Mouse (Mus musculus) Muller cell, postnatal 12 days (primary cell): Measurements from ENCODE around the gene Rps11.

Experiments used
- DNase-seq: peaks from one replicate; pipeline ENCODE4 v3.0.0-alpha.2; 2015; ENCODE audit errors: inconsistent ontology term

Gene Rps11

DNA sequence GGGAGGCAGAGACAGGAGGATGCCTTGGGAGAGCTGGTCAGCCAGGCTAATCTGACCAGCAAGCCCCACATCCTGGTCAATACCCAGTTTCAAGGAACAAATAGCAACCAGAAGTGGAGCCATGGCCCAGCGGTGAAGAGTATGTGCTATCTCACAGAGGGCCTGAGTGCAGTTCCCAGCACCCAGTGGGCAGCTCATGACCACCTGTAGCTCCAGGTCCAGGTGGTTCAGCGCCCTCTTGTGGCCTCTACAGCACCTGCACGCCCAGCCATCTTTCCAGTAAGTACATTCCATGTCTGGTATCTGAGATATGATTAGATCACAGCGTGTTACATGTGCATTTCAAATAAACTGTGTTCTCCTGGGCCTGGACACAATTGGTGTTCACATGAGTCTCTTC lies 38.2 kb downstream of the Rps11 start:
- no peak for DNase-seq

DNA sequence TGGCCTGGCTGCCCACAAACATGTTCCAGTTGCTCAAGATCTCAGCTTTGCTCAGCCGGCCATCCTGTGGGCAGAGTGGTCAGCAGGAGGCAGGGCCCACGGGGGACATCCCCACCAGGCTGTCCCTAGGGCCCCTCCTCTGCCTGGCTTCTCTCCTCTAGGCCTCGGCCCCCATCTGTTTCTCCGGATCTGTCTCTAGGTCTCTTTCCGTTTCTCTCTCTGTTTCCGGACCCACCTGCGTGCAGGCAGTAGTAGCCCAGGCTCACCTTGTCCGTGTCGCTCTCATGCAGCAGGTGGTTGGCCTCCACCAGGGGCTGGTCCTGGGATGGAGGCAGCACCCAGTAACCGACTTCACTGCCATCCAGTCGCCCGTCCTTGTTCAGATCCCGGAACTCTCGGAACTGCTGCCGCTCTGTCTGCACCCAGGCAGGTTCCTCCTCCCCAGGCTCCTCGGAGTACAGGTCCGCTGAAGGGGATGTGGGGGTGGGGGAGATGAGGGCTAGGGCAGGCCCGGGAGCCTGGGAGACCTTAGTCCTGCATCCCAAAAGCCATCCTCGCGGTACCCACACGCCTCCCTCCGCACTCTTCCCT lies 40.8 kb downstream of the Rps11 start:
- DNase-seq: no peak

DNA sequence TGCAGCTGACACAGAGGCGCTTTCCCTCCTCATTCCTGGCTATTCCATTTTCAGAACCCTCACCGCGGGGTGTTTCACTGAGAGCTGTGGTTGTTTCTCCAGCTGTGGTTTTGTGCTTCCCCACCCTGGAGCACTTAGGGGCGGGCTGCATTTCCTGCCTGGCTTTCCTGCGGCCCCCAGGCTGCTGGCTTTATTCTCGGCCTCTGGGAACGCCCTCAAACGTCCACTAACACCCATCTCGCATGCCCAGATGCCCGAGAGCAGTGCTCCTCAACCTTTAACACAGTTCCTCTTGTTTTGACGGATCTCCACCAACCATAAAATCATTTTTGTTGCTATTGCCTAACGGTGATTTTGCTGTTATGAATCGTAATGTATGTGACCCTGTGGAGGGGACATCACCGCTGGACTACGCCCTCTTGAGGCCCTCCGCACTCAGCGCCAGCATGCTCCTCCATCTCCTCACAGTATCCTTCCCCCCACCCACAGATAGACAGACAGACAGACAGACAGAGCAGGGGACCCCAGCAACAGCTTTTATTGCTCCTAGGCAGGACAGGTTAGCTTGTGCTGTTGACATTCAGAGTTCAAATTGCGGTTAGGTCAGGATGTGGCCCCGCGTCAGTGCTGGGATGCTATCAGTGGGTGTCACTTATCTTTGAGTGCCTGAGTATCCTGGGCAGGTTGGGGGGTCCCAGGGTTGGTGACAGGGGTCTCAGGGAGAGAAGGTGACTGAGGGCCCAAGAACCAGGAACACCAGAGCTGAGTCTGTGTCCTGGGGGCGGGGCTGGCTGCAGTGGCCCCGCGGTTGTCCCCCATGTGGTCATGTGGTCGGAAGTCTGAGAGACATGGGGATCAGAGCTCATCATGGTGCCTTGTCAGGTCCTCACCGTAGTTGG lies 41.6 kb downstream of the Rps11 start:
- DNase-seq: no peak

DNA sequence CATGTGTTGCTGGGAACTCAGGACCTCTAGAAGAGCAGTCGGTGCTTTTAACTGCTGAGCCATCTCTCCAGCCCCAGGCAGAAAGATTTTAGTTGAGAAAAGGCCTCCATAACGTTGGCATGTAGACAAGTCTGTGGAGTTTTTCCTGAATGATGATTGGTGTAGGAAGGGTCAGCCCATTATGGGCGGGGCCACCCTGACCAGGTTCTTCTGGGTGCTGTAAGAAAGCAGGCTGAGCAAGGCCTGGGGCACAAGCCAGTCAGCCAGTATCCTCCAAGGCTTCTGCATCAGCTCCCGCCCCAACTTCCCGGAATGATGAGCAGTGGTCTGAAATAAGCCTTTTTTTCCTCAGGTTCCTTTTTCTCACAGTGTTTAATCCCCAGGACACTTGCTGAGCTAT lies 43.2 kb downstream of the Rps11 start:
- DNase-seq: no peak

DNA sequence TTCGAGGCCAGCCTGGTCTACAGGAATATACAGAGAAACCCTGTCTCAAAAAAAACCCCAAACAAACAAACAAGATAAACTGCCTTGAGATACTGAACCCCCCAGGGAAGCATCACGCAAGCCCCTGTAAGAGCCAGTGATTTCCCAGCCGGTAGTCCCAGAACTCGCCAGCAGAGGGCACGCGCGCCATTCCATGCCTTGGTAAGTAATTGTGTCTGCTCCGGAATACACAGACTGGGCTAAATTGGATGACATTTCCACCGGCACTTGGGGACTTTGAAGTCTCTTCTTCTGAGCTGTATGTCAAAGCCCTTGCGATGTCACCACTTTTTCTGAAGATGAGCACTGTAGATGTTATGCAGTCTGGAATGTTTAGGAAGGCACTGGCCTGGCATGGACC lies 44.4 kb downstream of the Rps11 start:
- peak; percentile 87 for DNase-seq

DNA sequence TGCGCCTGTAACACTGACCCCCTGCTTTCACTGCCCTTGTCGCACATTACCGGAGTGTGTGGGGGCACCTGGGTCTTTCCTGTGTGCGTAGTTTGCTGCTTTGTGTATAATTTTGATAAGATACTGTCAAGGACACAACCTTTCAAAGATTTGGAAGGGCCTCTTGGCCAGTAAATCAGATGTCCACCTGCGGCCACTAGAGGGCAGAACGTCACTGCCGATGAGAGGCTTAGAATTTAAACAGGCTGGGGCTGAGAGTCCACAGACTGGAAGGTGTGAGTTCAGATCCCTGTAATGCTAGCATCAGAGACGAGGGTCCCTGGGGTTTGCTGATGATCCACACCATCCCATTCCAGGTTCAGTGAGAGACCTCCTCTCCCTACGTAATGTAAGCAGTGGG lies 45.7 kb downstream of the Rps11 start:
- DNase-seq: peak; percentile 30

DNA sequence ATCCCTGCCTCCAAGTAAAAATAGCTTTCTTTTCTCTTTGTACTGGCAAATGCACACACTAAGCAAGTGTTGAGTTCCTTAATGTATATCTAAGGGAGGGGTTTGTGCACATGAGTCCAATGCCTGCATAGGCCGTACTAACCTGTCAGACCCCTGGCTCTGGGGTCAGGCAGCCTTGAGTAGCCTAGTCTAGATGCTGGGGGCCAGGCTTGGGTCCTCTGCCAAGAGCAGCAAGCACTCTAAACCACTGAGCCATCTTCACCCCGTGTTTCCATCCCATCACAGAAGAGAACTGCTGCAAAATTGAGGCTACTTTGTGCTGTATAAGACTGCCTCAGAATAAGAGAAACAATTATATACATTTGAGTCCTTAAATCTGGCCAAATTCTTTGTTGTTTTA lies 46.4 kb downstream of the Rps11 start:
- DNase-seq: no peak

DNA sequence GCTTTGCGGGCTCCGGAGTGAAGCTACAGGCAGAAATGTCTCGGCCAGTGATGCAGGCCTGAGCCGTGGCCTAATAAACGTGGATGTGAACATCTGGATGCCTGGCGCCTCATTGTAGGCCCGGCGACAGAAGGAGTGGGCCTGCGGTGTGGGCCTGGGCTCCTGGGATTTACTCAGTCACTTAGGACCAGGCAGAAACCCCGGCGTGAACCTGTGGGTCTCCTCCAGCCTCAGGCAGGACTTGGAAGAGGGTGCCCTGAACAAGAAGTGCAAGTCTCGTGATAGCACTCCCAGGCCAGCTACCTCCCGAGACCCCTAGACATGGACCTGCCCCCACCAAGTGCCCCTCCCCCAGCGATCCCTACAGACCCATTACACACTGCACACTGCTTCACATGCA lies 46.9 kb downstream of the Rps11 start:
- no peak for DNase-seq

DNA sequence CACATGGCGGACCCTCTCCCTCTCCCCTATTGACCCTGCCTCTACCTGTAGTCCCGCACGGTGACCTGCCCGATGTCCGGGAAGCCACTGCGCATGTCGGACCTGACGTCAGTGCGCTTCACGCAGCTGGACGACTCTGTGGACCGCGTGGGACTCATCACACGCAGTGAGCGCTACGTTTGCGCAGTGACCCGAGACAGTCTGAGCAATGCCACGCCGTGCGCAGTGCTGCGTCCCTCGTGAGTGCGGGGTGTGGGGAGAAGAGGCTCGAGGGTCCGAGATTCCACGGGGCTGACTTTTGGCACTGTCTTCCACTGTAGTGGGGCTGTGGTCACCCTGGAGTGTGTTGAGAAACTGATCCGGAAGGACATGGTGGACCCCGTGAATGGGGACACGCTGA lies 47.7 kb downstream of the Rps11 start:
- DNase-seq: no peak

DNA sequence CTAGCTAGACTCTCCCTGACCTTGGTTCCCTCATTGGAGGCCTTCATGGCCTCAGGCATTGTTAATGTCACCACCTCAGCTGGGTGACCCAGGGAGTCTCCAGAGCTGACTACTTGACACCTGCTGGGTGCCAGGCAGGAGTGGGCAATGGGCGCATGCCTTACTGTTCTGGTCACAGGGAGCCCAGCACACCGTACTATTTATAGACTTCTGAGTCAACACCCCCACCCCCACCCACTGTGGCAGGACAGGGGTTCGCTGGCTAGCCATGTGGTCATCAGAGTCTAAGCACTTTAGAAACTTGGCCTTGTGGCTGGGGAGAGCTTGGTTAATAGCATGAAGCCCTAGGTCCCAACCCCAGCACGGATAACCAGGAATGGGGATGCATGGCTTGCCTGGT lies 48.8 kb downstream of the Rps11 start:
- peak; percentile 84 for DNase-seq

DNA sequence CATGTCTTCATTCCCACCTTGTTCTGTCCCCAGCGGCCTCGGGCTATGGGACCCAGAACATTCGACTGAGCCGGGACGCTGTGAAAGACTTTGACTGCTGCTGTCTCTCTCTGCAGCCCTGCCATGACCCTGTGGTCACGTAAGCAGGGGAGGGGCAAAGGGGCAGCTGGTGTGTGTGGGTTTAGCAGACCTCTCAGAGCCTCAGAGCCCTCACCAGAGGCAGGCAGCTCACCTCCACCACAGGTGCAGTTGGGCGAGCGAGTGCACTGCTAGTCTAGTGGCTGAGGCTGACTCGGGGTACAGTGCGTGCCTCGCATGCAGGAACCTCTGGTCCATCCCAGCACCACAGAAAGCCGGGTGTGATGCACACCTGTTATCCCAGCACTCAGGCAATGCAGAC lies 50.3 kb downstream of the Rps11 start:
- no peak for DNase-seq

DNA sequence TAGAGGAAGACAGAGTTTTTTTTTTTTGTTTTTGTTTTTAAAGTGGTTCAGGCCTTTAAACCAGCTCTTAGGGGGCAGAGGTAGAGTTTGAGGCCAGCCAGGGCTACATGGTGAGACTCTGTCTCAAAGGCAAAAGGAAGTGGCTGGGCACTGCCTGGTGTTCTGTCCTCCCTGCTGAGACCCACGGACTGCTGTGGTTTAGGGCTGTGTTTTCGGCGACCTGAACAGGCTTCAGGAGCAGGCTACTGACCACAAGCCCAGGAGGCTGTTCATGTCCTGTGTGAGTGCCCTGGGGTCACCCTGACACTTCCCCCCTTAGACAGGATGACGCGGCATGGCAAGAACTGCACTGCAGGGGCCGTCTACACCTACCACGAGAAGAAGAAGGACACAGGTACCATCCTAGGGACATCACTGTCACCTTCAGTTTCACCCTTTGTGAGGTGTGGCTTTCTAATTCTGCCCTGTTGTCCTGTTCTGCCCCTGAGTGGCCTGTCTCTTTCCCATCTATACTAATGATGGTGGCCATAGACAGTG lies 51.0 kb downstream of the Rps11 start:
- no peak for DNase-seq
